Mouse (Mus musculus): ENCODE data around the gene Man1c1.

Man1c1 gene

DNA sequence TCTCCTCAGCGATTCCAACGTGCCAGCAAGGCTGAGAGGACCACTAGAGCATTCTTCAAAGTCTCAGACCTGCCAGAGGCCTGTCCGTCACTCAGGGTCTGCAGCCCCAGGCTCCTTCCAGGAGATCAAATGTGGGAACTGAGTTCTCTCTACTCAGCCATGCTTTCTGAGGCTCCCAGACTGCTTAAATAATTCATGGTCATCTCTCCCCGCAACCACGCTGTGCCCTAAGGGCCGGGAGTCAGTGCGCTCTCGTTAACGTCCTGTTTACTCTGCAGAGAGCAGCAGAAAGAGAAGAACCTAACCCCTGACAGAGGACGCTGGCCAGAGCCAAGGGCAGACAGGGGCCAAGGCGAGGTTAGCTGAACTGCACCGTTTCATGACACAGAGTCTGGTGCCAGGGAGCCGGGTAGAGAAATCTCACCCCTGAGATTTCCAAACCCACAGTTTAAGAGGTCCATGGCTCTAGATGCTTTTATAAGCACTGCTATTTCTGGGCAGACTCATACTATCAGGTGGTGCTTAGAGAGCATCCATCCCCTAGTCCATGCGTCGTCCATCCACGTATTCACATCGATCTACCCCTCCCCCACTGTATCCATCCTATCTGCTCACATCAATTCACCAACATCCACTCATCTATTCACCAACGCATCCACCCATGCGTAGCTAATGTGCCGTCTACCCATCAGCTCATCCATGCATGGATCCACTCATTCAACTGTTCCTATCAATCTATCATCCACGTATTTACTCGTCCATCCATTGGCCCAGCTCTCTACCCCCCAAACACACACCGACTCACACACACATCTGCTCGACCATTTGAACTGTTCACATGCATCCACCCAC, 131.4 kb downstream of the Man1c1 start:
- no peak for DNase-seq

GRCm38 (mm10) chr4:134570704-134571451, 133.2 kb downstream of the Man1c1 start:
- no peak for DNase-seq

- DNase-seq, result no peak
These were observed 134.3 kb downstream of the Man1c1 start for GRCm38 (mm10) chr4:134569831-134570230.

GRCm38 (mm10) chr4:134569205-134569604, 134.9 kb downstream of the Man1c1 start:
- peak in 1 of 2 experiments; percentile 57 for DNase-seq

DNA sequence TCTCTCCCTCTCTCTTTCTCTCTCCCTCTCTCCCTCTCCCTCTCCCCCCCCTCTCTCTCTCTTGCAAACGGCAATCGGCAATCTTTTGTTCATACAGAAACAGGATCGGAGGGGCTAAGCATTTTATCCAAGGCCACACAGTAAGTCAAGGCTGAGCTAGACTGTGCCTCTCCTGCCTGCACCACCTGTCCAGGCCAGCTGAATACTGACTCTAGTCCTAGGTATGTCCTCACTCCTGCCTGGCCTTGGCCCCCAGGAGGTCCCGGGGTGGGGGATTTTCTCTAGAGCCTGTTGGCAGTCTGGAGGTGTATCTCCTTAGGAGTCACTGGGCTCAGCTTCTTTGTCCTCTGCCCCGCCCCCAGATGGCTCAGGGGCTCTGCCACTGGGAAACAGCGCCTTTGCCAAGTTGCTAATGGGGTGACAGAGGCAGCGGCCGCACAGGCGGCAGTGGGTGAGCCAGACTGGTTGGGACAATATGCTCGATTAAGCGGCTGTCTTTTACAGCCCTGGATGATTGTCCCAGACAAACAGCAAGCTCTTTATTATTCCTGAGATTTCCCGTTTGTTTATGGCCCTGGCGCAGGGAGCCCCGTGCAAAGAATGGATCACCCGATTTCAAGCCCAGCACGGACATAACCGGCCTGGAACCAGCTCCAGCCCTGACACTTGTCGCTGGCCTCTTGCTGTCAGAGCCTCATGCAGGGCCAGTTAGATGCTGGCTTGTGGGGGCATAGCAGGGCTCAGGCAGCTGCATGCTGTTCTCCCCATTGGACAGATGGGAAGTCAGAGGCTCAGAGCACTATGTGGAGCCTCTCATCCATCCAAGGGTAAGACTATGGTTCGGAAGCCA, 136.5 kb downstream of the Man1c1 start:
- DNase-seq, result no peak

DNA sequence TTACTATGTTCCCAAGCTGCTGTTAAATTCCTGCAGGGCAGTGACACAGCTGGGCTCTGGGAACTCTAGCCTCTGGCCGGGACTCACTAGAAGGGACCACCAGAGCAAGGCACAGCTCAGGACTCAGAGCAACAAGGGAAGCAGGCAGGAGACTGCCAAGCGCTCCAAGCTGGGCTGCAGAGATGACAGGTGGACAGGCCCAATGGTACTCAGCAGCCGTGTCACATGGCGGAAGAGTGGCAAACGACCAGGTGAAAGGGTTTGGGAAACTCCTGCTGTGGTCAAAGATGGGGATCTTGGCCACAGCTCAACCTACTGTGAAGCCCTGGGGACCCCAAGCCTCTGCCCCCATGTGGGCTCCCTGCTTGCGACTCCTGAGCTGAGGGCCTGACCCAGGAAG, 140.0 kb downstream of the Man1c1 start:
- no peak for DNase-seq

DNA sequence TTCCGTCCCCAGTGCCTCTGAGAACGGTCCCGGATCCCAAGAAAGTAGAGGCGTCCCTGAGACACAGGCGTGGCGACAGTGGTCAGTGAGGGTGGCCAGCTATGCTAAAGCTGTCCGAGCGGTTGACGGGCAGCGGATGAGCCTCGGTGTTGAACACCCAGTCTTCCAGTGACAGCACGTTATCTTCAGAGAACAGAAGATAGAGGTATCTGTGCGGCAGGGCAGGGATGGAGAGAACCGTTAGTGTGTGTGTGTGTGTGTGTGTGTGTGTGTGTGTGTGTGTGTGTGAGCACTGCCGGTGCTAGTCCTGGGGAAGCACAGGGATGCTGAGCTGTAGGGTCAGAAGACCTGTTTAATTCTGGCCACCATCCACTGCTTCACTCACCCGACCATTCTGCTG, 140.5 kb downstream of the Man1c1 start:
- DNase-seq, result no peak

GRCm38 (mm10) chr4:134562014-134562413, 142.1 kb downstream of the Man1c1 start:
- no peak for DNase-seq

DNA sequence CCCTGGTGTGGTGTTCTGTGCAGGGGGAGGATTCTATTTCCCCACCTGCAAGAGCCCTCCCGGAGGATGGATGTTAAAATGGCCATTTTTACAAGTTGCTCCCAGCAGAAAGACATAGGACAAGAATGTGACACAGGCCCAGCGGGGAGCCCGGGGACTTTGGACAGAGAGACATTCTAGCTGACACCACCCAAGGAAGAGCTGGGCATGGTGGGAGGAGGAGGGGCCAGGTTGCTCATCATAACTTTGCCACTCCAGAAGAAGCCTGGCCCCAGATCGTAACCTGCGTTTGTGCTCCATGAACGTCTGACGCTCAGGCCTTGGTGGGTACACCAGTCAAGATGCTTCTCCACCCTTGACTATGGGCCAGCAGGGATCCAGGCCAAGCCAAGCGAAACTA, 143.4 kb downstream of the Man1c1 start:
- DNase-seq, result no peak

- no peak for DNase-seq
These were observed 144.9 kb downstream of the Man1c1 start for GRCm38 (mm10) chr4:134559154-134559553.

- DNase-seq, result no peak
These were observed 145.4 kb downstream of the Man1c1 start for GRCm38 (mm10) chr4:134558570-134559113.

GRCm38 (mm10) chr4:134557626-134558249, 146.4 kb downstream of the Man1c1 start:
- DNase-seq, result no peak

DNA sequence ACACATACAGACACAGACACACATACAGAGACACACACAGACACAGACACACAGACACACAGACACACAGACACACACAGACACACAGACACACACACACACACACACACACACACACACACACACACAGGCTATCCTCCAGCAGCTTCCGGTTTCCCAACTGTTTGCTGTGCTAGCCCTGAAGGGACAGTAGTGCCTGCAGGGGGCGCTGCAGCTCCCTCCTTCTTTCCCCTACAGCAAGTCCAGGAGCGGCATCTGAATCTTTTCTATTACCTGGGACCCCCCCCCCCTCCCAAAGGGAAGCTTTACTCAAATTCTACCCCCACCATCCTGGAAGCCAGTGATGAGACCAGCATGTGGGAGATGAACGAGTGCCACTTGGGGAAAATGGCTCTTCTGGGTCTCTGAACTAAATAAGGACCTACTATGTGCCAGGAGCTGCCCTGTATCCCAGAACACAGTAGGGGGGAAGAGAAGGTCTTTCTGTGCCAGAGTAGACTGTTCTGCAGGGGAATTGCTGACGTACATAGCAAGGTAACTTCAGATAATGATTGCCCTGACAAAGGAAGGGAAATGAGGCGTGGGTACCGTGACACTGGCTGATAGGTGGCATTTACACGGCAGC, 148.0 kb downstream of the Man1c1 start:
- peak in 1 of 2 experiments; percentile 63 for DNase-seq

- no peak for DNase-seq
These were observed 150.5 kb downstream of the Man1c1 start for GRCm38 (mm10) chr4:134553631-134554030.

DNA sequence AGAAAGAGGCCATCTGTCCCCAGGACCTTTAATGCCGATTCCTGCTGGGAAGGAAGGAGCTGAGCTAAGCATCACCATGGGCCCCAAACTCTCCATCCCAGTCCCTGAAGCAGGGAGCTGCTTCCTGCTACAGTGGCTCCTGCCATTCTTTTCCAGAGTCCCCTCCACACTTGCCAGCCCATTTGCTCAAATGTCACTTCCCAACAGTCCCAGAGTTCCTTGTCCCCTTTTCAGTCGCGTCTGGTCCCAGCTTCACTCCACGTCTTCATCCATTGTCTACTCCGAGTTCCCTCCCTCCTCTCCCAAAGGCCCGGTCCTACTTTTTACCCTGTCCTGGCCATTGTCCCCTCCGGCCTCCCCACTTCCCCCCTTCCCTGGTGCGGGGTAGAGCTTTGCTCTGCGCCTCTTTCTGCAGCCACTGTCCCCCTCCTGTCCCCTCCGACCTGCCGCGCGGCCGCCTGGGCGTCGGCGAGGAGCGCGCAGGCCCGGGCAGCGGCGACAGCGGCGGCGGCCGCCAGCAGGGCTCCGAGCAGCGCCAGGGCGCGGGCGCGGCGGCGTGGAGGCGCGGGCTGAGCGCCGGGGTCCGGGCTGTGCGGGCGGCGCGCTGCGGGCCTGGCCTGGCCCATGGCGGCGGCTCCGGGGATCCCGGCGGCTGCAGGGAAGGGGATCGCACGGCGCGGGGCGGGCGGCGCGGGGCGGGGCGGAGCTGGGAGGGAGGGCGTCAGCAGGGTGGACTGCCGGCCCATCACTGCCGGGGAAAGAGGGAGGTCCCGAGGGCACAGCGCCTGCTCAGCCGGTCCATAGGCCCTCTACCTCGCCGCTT, 152.4 kb downstream of the Man1c1 start, which contains the start of gene Selenon:
Selenon (minus strand) TSS at position 673 of the 823 bp plus-strand sequence.
- DNase-seq, result peak; percentile 65 to 81

GRCm38 (mm10) chr4:134549899-134550298, 154.2 kb downstream of the Man1c1 start:
- no peak for DNase-seq

DNA sequence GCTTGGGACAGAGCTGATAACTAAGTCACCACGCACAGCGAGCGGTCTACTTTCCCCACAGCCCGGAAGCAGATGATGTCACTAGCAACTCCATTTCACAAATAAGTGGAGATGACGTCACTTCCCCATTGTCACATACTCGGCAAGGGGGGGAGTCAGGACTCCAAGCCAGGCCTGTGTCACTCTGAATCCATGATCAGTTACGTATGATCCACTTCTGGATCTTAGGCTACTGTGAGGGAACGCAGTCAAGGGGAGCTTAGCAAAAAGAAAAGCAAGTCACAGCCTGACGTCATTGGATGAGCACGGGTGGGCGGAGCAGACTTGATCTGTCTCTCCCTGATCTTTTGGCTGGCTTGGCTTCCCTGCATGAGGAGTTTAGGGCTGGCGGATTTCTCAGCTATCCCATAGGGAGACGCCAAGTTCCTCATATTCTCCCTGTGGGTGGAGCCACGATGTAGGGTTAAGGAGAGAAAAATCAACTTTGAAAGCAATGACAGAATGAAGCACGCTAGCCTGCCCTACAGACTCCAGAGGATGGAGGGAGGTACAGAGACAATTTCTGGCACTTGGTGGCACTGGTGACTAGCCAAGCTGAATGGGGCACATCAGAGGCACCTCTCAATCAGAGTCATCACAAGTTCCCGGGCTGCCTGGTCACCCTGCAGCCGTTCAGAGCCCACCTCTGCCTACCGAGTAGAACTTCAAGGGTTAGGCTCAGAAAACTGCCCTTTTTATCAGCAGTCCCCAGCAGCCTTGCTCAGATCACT, 155.7 kb downstream of the Man1c1 start:
- DNase-seq, result no peak

DNA sequence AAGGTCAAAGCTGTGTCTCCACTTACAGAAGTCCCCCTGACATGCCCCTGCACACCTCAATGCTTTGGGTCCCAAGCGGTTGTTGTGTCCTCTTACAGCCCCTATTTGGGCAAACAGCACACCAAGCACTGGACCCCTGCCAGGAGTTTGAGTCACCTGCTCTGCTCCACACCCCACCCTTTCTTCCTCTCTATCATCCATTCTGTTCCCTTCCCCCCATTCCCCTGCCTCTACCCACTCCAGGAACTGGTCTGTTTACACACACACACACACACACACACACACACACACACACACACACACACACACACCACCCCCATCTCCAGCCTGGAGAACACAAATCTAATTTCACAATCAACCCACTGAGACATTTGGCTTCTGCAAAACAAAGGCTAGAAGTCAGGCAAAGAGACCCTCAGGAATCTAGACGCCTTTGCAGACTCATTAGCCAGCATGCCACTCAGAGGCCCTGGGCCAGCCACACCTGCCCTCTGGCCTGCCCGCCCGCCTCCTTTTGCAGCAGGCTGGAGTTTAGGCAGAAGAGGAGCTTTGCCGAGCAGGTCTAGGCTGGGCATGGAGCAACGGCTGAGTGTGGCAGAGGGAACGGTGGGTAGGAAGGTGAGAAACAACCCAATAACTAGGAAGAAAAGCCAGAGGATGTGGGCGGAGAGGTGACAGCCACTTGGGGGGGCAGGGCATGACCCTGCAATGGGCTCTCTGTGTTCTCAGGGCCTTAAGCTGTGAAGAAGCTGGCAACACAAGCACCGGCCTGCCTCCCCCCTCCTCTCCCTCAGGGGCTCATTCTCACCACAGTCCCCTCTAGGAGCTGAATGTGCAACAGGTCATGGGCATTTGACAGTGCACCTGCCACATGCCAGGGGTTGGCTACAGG, 157.0 kb downstream of the Man1c1 start:
- no peak for DNase-seq

DNA sequence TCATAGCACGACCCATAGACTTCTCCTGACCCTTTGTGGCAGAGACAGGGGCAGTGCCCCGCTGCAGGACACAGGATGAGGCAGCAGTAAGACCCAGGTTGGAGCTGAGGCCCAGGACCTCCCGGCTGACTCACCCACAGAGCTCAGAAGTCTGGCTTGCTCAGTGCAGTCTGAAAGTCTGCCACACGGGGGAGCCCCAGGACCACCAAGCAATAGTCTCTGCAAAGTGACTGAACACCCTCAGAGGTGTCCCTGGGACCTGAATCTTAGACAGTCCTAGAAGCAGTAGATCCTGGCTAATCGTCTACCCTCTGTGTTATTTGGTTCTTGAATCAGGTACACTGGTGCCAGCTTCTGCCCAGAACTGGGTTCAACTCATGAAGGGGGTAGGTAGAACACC, 160.8 kb downstream of the Man1c1 start:
- DNase-seq, result peak; percentile 89 to 97
